In genomic region chr13:83266591-83266990, GRCm38 (mm10) we compare ENCODE assay signal across 15 mouse cellular contexts.
"Had no signal": no experiment of that assay in that cellular context is flagged by ENCODE, and none has a peak within 500 bp of the region (broad histone marks: within the 10 kb centered on the region; RNA-seq: fewer than 3 reads in every experiment).

No protein-coding gene starts in this region.

- H3K36me3 ChIP-seq: neural tube, embryonic 15.5 days; stomach, embryonic 15.5 days had no signal

- H3K4me2 ChIP-seq: neural tube, embryonic 15.5 days; stomach, embryonic 15.5 days had no signal

- H3K4me1 ChIP-seq: neural tube, embryonic 15.5 days; stomach, embryonic 15.5 days had no signal

- H3K27me3 ChIP-seq: neural tube, embryonic 15.5 days; stomach, embryonic 15.5 days had no signal

- H3K9ac ChIP-seq: neural tube, embryonic 15.5 days; stomach, embryonic 15.5 days had no signal

- H3K27ac ChIP-seq: neural tube, embryonic 15.5 days; stomach, embryonic 15.5 days; stomach, postnatal 0 days had no signal

- H3K9me3 ChIP-seq: neural tube, embryonic 15.5 days; stomach, embryonic 15.5 days had no signal

- DNase-seq: retina, postnatal 1 day; right cerebral cortex, adult 18-20 months; right cerebral cortex, postnatal 14 days; right cerebral cortex, postnatal 25 days; right cerebral cortex, postnatal 4 days; spleen, adult 18-20 months; thymus, adult 18-20 months; thymus, adult 2 months; thymus, postnatal 14 days; thymus, postnatal 25 days; thymus, postnatal 36 days; thymus, postnatal 4 days had no signal

- H3K4me3 ChIP-seq: neural tube, embryonic 15.5 days; stomach, embryonic 15.5 days had no signal
